Mouse (Mus musculus) hematopoietic stem cell, adult 5-6 weeks (primary cell): ENCODE results near the gene Tas1r1. TPM values are rescaled to one million over a fixed set of nuclear protein-coding genes. Genes with fewer than 3 reads are reported as not detected.

ENCODE experiments used
- ATAC-seq, 2 experiments: fragments of 125-278 bp in 1 of 2; replicated peaks in 1 of 2; 2 replicates each; pipeline ENCODE4 v1.8.0; 2016 to 2017; ENCODE audit warnings: inconsistent platforms in 2 of 2, mild to moderate bottlenecking in 2 of 2, moderate number of reproducible peaks in 2 of 2, low read depth in 1 of 2, moderate TSS enrichment in 1 of 2; ENCODE audit not compliant: low FRiP score in 2 of 2, poor library complexity in 2 of 2, severe bottlenecking in 2 of 2, insufficient read depth in 1 of 2, low TSS enrichment in 1 of 2
- total RNA-seq: library from RNA; stranded (forward); fragments of 172-1452, 232-1000 nt; gene quantifications from 2 replicates; pipeline ENCODE4 v1.2.3, GENCODE M21; 2017

The Tas1r1 gene
- total RNA-seq, 1 experiment from 2014 or later, result 1.5 TPM

GRCm38 (mm10) chr4:151999481-151999880, 38.9 kb downstream of the Tas1r1 start:
- peak; percentile 33 to 46 for ATAC-seq

GRCm38 (mm10) chr4:151997701-151998100, 40.7 kb downstream of the Tas1r1 start:
- no peak for ATAC-seq

GRCm38 (mm10) chr4:151996951-151997222, 41.5 kb downstream of the Tas1r1 start:
- ATAC-seq, result no peak

- ATAC-seq, result peak; percentile 92 to 96
Observed at GRCm38 (mm10) chr4:151996173-151996950, 42.0 kb downstream of the Tas1r1 start, which contains the start of gene Phf13. Gene Phf13 (minus strand): TSS chr4:151996258.

- no peak for ATAC-seq
Observed at GRCm38 (mm10) chr4:151995371-151996172, 42.8 kb downstream of the Tas1r1 start.

GRCm38 (mm10) chr4:151994228-151995171, 43.9 kb downstream of the Tas1r1 start:
- ATAC-seq, result no peak

GRCm38 (mm10) chr4:151993035-151993434, 45.3 kb downstream of the Tas1r1 start:
- ATAC-seq, result no peak

GRCm38 (mm10) chr4:151992091-151992490, 46.3 kb downstream of the Tas1r1 start:
- no peak for ATAC-seq

GRCm38 (mm10) chr4:151989110-151989488, 49.3 kb downstream of the Tas1r1 start:
- no peak for ATAC-seq

- peak; percentile 80 to 86 for ATAC-seq
Observed at GRCm38 (mm10) chr4:151988342-151989109, 49.8 kb downstream of the Tas1r1 start, which contains the start of gene Thap3. Gene Thap3 (minus strand): TSS chr4:151988997.

- no peak for ATAC-seq
Observed at GRCm38 (mm10) chr4:151988014-151988341, 50.4 kb downstream of the Tas1r1 start.

- ATAC-seq, result no peak
Observed at GRCm38 (mm10) chr4:151986650-151987049, 51.7 kb downstream of the Tas1r1 start.

GRCm38 (mm10) chr4:151985886-151986285, 52.5 kb downstream of the Tas1r1 start:
- no peak for ATAC-seq

- ATAC-seq, result no peak
Observed at GRCm38 (mm10) chr4:151983560-151983959, 54.8 kb downstream of the Tas1r1 start.

GRCm38 (mm10) chr4:151983043-151983442, 55.3 kb downstream of the Tas1r1 start:
- ATAC-seq, result no peak

GRCm38 (mm10) chr4:151981363-151981762, 57.0 kb downstream of the Tas1r1 start:
- peak; percentile 68 to 86 for ATAC-seq

- no peak for ATAC-seq
Observed at GRCm38 (mm10) chr4:151980699-151981098, 57.7 kb downstream of the Tas1r1 start.
